Comparison of ENCODE assay signal across 8 mouse cellular contexts in genomic region chr7:116333713-116334668, GRCm38 (mm10). TPM values are rescaled to one million over a fixed set of nuclear protein-coding genes. Genes with fewer than 3 reads are reported as not detected.
DNase-seq lines count a peak whose midpoint lies in the region; ATAC-seq lines count a peak whose summit lies in the region.

Rps13 (minus strand) TSS chr7:116334195.

- peaks cover 21% of the 10 kb centered on the region for H3K4me1 ChIP-seq in hindbrain, embryonic 13.5 days (replicated peaks)

- ATAC-seq in hindbrain, embryonic 13.5 days (ENCODE audit: low FRiP score): peak; percentile 99

- under 1% methylated on average over 78 of the region's 78 CpGs for WGBS in hindbrain, embryonic 13.5 days

- H3K27ac ChIP-seq in hindbrain, embryonic 13.5 days: peak within 1 kb of the TSS; percentile 92

- peaks cover 37% of the 10 kb centered on the region for H3K36me3 ChIP-seq in hindbrain, embryonic 13.5 days

- H3K9ac ChIP-seq in hindbrain, embryonic 13.5 days: peak within 1 kb of the TSS; percentile 97

- DNase-seq in NIH3T3 (ENCODE audit: low read depth): peak; percentile 97
- DNase-seq in cerebellum, postnatal 10 days: peak; percentile 99
- DNase-seq in frontal cortex, postnatal 14 days (ENCODE audit: low spot score in 2 of 2): peak; percentile 94 to 99
- peak; percentile 96 to 98 for DNase-seq in layer of hippocampus, postnatal 25 days (ENCODE audit: extremely low spot score in 1 of 2, low spot score in 1 of 2)
- DNase-seq in lung, postnatal 25 days (ENCODE audit: low spot score): peak; percentile 98
- DNase-seq in retina, embryonic 14.5 days (ENCODE audit: low spot score): peak; percentile 98
- DNase-seq in thymus, postnatal 4 days: peak; percentile 99

- no peaks in the 10 kb centered on the region for H3K9me3 ChIP-seq in hindbrain, embryonic 13.5 days

- peak within 1 kb of the TSS; percentile 75 for H3K4me2 ChIP-seq in hindbrain, embryonic 13.5 days

- no peaks in the 10 kb centered on the region for H3K27me3 ChIP-seq in hindbrain, embryonic 13.5 days

- peak within 1 kb of the TSS; percentile 90 for H3K4me3 ChIP-seq in hindbrain, embryonic 13.5 days

RNA-seq across cellular contexts. Expression of gene Rps13, which starts in this region (rescaled TPM):
- polyA plus RNA-seq in hindbrain, embryonic 13.5 days (2015; fragmentation: Nextera tagmentation; extraction: Ambion mirVana): 563 and 564 TPM in 2 replicates
- total RNA-seq in layer of hippocampus, postnatal 25 days (2021): 100 to 1,000 TPM; 217 to 259 TPM

Comparison
In these comparisons a context has a peak if more than half of its experiments do, and no peak if none do; other contexts are left out.
1. Peak in every context shown above with its lines: DNase-seq, ATAC-seq, H3K4me3 ChIP-seq and H3K27ac ChIP-seq.